Mouse (Mus musculus): Measurements from ENCODE around the gene Dok1. TPM values are rescaled to one million over a fixed set of nuclear protein-coding genes. Genes with fewer than 3 reads are reported as not detected.
A peak's percentile ranks its signal among the peaks of the same experiment; 100 is the strongest.

The Dok1 gene
- total and polyA plus RNA-seq, 3 experiments, result 18.7 to 22.3 TPM; not detected in 1

- no peak for TF ChIP-seq NRF1 (IDR thresholded peaks at IDR 0.05; ENCODE audit: insufficient read depth, low read depth, low read length, poor library complexity, severe bottlenecking)
- no peak; the same call in 1 of the 2 replicates for TF ChIP-seq RAD21 (IDR thresholded peaks at IDR 0.05; ENCODE audit: low read depth, low read length)
These were observed 21.7 kb upstream of the Dok1 start, which contains the start of gene Htra2 (continued) for GRCm38 (mm10) chr6:83054871-83055431.

GRCm38 (mm10) chr6:83054074-83054851 is 21.0 kb upstream of the Dok1 start, which contains the start of gene Aup1:
Aup1 (plus strand) TSS chr6:83054521.
- DNase-seq (ENCODE audit: low read depth, low spot score), result peak; percentile 99
- H3K9me3 ChIP-seq (replicated peaks; ENCODE audit: insufficient read depth, low read length), result no peaks in the 10 kb centered on the region
- peaks cover 41% of the 10 kb centered on the region for H3K79me2 ChIP-seq (ENCODE audit: control insufficient read depth, insufficient read depth, low read length, poor library complexity)
- H3K4me1 ChIP-seq (ENCODE audit: control insufficient read depth in 1 of 2, insufficient read depth in 2 of 2, low read length in 2 of 2), result peaks cover 0 to 18% of the 10 kb centered on the region in 2 experiments; a peak in 3 of 4 replicates
- peak within 1 kb of the TSS; percentile 75 for H3K27ac ChIP-seq (ENCODE audit: control insufficient read depth, low read depth, low read length)
- peaks cover 0 to 14% of the 10 kb centered on the region in 2 experiments for H3K36me3 ChIP-seq (ENCODE audit: control insufficient read depth in 1 of 2, insufficient read depth in 2 of 2, low read length in 2 of 2)
- H3K9ac ChIP-seq (ENCODE audit: control insufficient read depth, low read depth, low read length, poor library complexity, severe bottlenecking), result peak within 1 kb of the TSS; percentile 97
- H3K27me3 ChIP-seq (ENCODE audit: control insufficient read depth in 1 of 2, insufficient read depth in 2 of 2, low read length in 2 of 2), result no peaks in the 10 kb centered on the region
- peak within 1 kb of the TSS; percentile 68 to 87 for H3K4me3 ChIP-seq (ENCODE audit: control insufficient read depth in 1 of 2, insufficient read depth in 1 of 2, low read depth in 2 of 2, low read length in 2 of 2)
- TF ChIP-seq TAL1 (IDR thresholded peaks at IDR 0.05; ENCODE audit: low read length), result no peak
- TF ChIP-seq ELF1 (IDR thresholded peaks at IDR 0.05; ENCODE audit: low read depth, low read length), result peak; percentile 96
- peak; percentile 95 for TF ChIP-seq SIN3A (IDR thresholded peaks at IDR 0.05; ENCODE audit: low read length)
- no peak for TF ChIP-seq USF2 (IDR thresholded peaks at IDR 0.05; ENCODE audit: borderline replicate concordance in 1 of 2, insufficient read depth in 1 of 2, low read depth in 1 of 2, low read length in 2 of 2)
- TF ChIP-seq USF1 (IDR thresholded peaks at IDR 0.05; ENCODE audit: low read depth, low read length), result peak; percentile 51; the same call in 1 of the 2 replicates
- no peak for TF ChIP-seq CHD2 (IDR thresholded peaks at IDR 0.05; ENCODE audit: low read length)
- TF ChIP-seq ZKSCAN1 (IDR thresholded peaks at IDR 0.05; ENCODE audit: low read depth, low read length), result no peak
- TF ChIP-seq MAFK (IDR thresholded peaks at IDR 0.05; ENCODE audit: borderline replicate concordance, low read depth, low read length), result no peak
- TF ChIP-seq E2F4 (IDR thresholded peaks at IDR 0.05; ENCODE audit: borderline replicate concordance, low read depth, low read length), result 0 out of 2 replicates have a peak, but pooled peaks have one; percentile 82
- TF ChIP-seq MYB (IDR thresholded peaks at IDR 0.05; ENCODE audit: low read depth, low read length), result no peak
- TF ChIP-seq CHD1 (IDR thresholded peaks at IDR 0.05; ENCODE audit: low read depth, low read length), result 0 out of 2 replicates have a peak, but pooled peaks have one; percentile 45
- TF ChIP-seq EP300 (IDR thresholded peaks at IDR 0.05; ENCODE audit: low read depth in 1 of 2, low read length in 2 of 2), result 0 out of 4 replicates have a peak, but pooled peaks of 1 of the 2 experiments have one; percentile 34
- TF ChIP-seq ETS1 (IDR thresholded peaks at IDR 0.05; ENCODE audit: low read depth, low read length), result peak; percentile 76
- no peak for TF ChIP-seq JUND (IDR thresholded peaks at IDR 0.05; ENCODE audit: low read depth, low read length)
- peak; percentile 88 for TF ChIP-seq MXI1 (IDR thresholded peaks at IDR 0.05; ENCODE audit: low read depth, low read length)
- no peak for TF ChIP-seq UBTF (IDR thresholded peaks at IDR 0.05; ENCODE audit: borderline replicate concordance, insufficient read depth, low read depth, low read length)
- TF ChIP-seq RCOR1 (IDR thresholded peaks at IDR 0.05; ENCODE audit: low read depth, low read length), result 0 out of 2 replicates have a peak, but pooled peaks have one; percentile 31
- TF ChIP-seq BHLHE40 (IDR thresholded peaks at IDR 0.05; ENCODE audit: borderline replicate concordance, low read depth, low read length), result no peak
- TF ChIP-seq POLR2AphosphoS2 (IDR thresholded peaks at IDR 0.05; ENCODE audit: low read length), result peak; percentile 81
- peak; percentile 95 for TF ChIP-seq MYC (IDR thresholded peaks at IDR 0.05; ENCODE audit: low read depth, low read length)
- TF ChIP-seq ZC3H11A (IDR thresholded peaks at IDR 0.05; ENCODE audit: low read depth, low read length), result no peak
- peak; percentile 99 for TF ChIP-seq HCFC1 (IDR thresholded peaks at IDR 0.05; ENCODE audit: low read depth, low read length)
- peak; percentile 63 to 82; a peak in 3 of 4 replicates for TF ChIP-seq POLR2A (IDR thresholded peaks at IDR 0.05; ENCODE audit: control insufficient read depth in 1 of 2, insufficient read depth in 1 of 2, low read depth in 1 of 2, low read length in 2 of 2, poor library complexity in 1 of 2)
- TF ChIP-seq CTCF (IDR thresholded peaks at IDR 0.05 in 2 of 3, conservative IDR thresholded peaks at IDR 0.05 in 1 of 3; ENCODE audit: control insufficient read depth in 1 of 3, insufficient read depth in 1 of 3, low read depth in 2 of 3, low read length in 3 of 3, poor library complexity in 1 of 3, severe bottlenecking in 1 of 3), result no peak
- TF ChIP-seq ZNF384 (IDR thresholded peaks at IDR 0.05; ENCODE audit: low read depth, low read length), result no peak
- TF ChIP-seq RAD21 (IDR thresholded peaks at IDR 0.05; ENCODE audit: low read depth, low read length), result no peak
- peak; percentile 74 for TF ChIP-seq ZMIZ1 (IDR thresholded peaks at IDR 0.05; ENCODE audit: low read depth, low read length)
- TF ChIP-seq SMC3 (IDR thresholded peaks at IDR 0.05; ENCODE audit: low read depth, low read length), result no peak
- TF ChIP-seq MAZ (IDR thresholded peaks at IDR 0.05; ENCODE audit: low read depth, low read length), result peak; percentile 88
- TF ChIP-seq KAT2A (conservative IDR thresholded peaks at IDR 0.05; ENCODE audit: low read depth, low read length), result peak; percentile 96
- TF ChIP-seq NELFE (IDR thresholded peaks at IDR 0.05; ENCODE audit: low read depth, low read length), result peak; percentile 90
